8 mouse cellular contexts compared by ENCODE assay signal in the genomic region with DNA sequence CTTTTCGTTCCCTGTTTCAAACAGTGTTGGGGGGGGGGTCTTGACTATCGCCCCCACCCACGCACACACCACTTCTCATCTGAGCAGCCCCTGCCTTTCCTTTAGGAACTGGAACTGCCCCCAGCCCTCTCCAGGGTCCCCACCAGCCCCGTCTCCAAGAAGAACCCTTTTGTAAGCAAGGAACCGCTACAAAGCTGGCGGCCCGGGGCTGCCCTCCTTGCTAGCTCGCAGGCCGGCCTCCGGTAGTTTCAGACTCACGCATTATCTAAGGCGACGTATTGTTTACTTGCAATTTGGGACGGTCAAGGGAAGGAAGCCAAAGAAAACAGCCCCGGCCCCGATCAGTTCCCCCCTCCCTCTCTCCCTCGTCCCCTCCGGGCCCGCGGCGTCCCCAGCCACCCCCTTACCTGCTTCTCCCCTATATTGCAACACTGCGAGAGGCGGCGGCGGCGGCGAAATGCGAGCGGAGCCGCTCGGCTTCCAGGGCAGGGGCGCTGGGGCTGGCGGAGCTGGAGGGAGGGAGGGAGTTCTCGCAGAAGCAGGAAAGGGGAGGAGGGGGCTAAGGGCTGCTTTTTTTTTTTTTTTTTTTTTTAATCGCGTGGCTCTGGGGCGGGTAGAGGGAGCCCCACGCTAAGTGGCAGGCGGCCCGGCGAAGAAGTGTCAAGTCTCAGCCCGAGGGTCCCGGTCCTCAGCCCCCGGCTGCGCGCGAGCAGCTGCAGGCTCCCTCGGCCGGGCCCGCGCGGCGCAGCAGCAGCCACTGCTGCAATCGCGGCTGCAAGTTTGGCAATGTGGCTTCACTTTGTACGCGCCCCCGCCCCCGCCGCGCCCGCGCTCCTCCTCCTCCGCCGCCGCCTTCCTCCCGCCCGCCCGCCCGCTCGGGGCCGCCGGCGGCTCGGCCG. TPM values are rescaled to one million over a fixed set of nuclear protein-coding genes. Genes with fewer than 3 reads are reported as not detected.
DNase-seq lines count a peak whose midpoint lies in the region; ATAC-seq and TF ChIP-seq lines count a peak whose summit lies in the region.

TSS of gene Lmo4 (minus strand) at position 808 of the 899 bp plus-strand sequence.

- H3K27ac ChIP-seq in embryonic facial prominence, embryonic 14.5 days (replicated peaks; ENCODE audit: low read depth, low read length): peak within 1 kb of the TSS; percentile 99
- H3K27ac ChIP-seq in liver, adult 2 months (replicated peaks; ENCODE audit: insufficient read depth, low read depth, low read length): peak within 1 kb of the TSS; percentile 74
- H3K27ac ChIP-seq in stomach, embryonic 14.5 days (ENCODE audit: low read length): peak within 1 kb of the TSS; percentile 99

- DNase-seq in A20 (ENCODE audit: low read depth, low spot score): peak; percentile 84
- peak; percentile 90 for DNase-seq in adrenal gland, postnatal 25 days
- DNase-seq in embryonic facial prominence, embryonic 14.5 days (ENCODE audit: low spot score): peak; percentile 94
- peak; percentile 85 to 88 for DNase-seq in heart, adult 9 months (ENCODE audit: low spot score in 2 of 2)
- peak; percentile 80 for DNase-seq in kidney, adult 9 months
- peak; percentile 61 for DNase-seq in liver, adult 2 months (ENCODE audit: extremely low read depth, low read depth, low spot score)

- H3K36me3 ChIP-seq in embryonic facial prominence, embryonic 14.5 days (ENCODE audit: control insufficient read depth, insufficient read depth, low read length): peaks cover 13% of the 10 kb centered on the region
- H3K36me3 ChIP-seq in liver, adult 2 months (ENCODE audit: control insufficient read depth, insufficient read depth, low read length): 0 out of 2 replicates have a peak, but pooled peaks cover 2% of the 10 kb centered on the region
- H3K36me3 ChIP-seq in stomach, embryonic 14.5 days (ENCODE audit: control insufficient read depth, insufficient read depth, low read length): peaks cover 4% of the 10 kb centered on the region; the same call in 1 of the 2 replicates

- peak; percentile 80 for ATAC-seq in embryonic facial prominence, embryonic 14.5 days (ENCODE audit: low read depth)
- 0 out of 2 replicates have a peak, but pooled peaks have one; percentile 23 for ATAC-seq in monocyte, adult 5-6 weeks (replicated peaks; ENCODE audit: insufficient number of reproducible peaks, low FRiP score, low TSS enrichment, poor library complexity, severe bottlenecking)
- peak; percentile 64 for ATAC-seq in stomach, embryonic 14.5 days (ENCODE audit: insufficient number of reproducible peaks, insufficient read depth, low FRiP score, low read depth)

- peak within 1 kb of the TSS; percentile 97 for H3K9ac ChIP-seq in embryonic facial prominence, embryonic 14.5 days (ENCODE audit: low read depth, low read length)
- H3K9ac ChIP-seq in liver, adult 2 months (ENCODE audit: low read depth, low read length): peak within 1 kb of the TSS; percentile 99
- H3K9ac ChIP-seq in stomach, embryonic 14.5 days (replicated peaks; ENCODE audit: low read depth, low read length): peak within 1 kb of the TSS; percentile 98

- H3K4me1 ChIP-seq in embryonic facial prominence, embryonic 14.5 days (ENCODE audit: control insufficient read depth, insufficient read depth, low read length): peaks cover 11% of the 10 kb centered on the region; the same call in 1 of the 2 replicates
- H3K4me1 ChIP-seq in liver, adult 2 months (ENCODE audit: control insufficient read depth, insufficient read depth, low read length): peaks cover 11% of the 10 kb centered on the region
- peaks cover 13% of the 10 kb centered on the region for H3K4me1 ChIP-seq in stomach, embryonic 14.5 days (ENCODE audit: control insufficient read depth, insufficient read depth, low read length)

- no peaks in the 10 kb centered on the region for H3K27me3 ChIP-seq in embryonic facial prominence, embryonic 14.5 days (replicated peaks; ENCODE audit: control insufficient read depth, insufficient read depth, low read length)
- no peaks in the 10 kb centered on the region for H3K27me3 ChIP-seq in liver, adult 2 months (ENCODE audit: control insufficient read depth, insufficient read depth, low read length)
- no peaks in the 10 kb centered on the region for H3K27me3 ChIP-seq in stomach, embryonic 14.5 days (ENCODE audit: control insufficient read depth, insufficient read depth, low read length)

- 2% methylated on average over 52 of the region's 76 CpGs for WGBS in embryonic facial prominence, embryonic 14.5 days
- under 1% methylated on average over 76 of the region's 76 CpGs for WGBS in liver, adult 2 months
- WGBS in stomach, embryonic 14.5 days: 1% methylated on average over 62 of the region's 76 CpGs

- peak; percentile 93 for TF ChIP-seq POLR2A in liver, adult 2 months (IDR thresholded peaks at IDR 0.05; ENCODE audit: extremely low read depth, insufficient read depth, low read length)

- no peaks in the 10 kb centered on the region for H3K79me2 ChIP-seq in liver, adult 2 months (ENCODE audit: control insufficient read depth, insufficient read depth, low read length)

- TF ChIP-seq CTCF in liver, adult 2 months (IDR thresholded peaks at IDR 0.05; ENCODE audit: low read depth, low read length): no peak

- H3K9me3 ChIP-seq in embryonic facial prominence, embryonic 14.5 days (ENCODE audit: control insufficient read depth, low read length): no peaks in the 10 kb centered on the region
- no peaks in the 10 kb centered on the region for H3K9me3 ChIP-seq in stomach, embryonic 14.5 days (ENCODE audit: control insufficient read depth, low read depth, low read length)

- peak within 1 kb of the TSS; percentile 96 for H3K4me2 ChIP-seq in embryonic facial prominence, embryonic 14.5 days (ENCODE audit: low read depth, low read length)
- peak within 1 kb of the TSS; percentile 84 for H3K4me2 ChIP-seq in stomach, embryonic 14.5 days (replicated peaks; ENCODE audit: low read depth, low read length)

- peak within 1 kb of the TSS; percentile 90 for H3K4me3 ChIP-seq in embryonic facial prominence, embryonic 14.5 days (ENCODE audit: low read depth, low read length)
- H3K4me3 ChIP-seq in liver, adult 2 months (ENCODE audit: insufficient read depth, low read depth, low read length): peak within 1 kb of the TSS; percentile 79
- peak within 1 kb of the TSS; percentile 94 for H3K4me3 ChIP-seq in stomach, embryonic 14.5 days (ENCODE audit: low read depth, low read length)

RNA-seq across cellular contexts. Expression of gene Lmo4, which starts in this region (rescaled TPM):
- 92.8 and 97.9 TPM in 2 replicates for total RNA-seq in adrenal gland, postnatal 25 days (2021)
- 83.6 and 84.2 TPM in 2 replicates for polyA plus RNA-seq in embryonic facial prominence, embryonic 14.5 days (2014; fragmentation: Nextera tagmentation; extraction: Ambion mirVana)
- total RNA-seq in liver, adult 2 months (2014; rRNA removed): 4.4 and 6.6 TPM in 2 replicates
- polyA plus RNA-seq in liver, adult 2 months (2012; rRNA removed): 13.3 and 17.3 TPM in 2 replicates
- 65.3 to 118 TPM (median 104 TPM) in 3 replicates for total RNA-seq in monocyte, adult 5-6 weeks (2017)
- 95.2 and 95.4 TPM in 2 replicates for polyA plus RNA-seq in stomach, embryonic 14.5 days (2014; fragmentation: Nextera tagmentation; extraction: Ambion mirVana)

Comparison
In these comparisons a context has a peak if more than half of its experiments do, and no peak if none do; other contexts are left out.
1. Peak in every context shown above with its lines: DNase-seq, ATAC-seq, H3K4me3 ChIP-seq and H3K27ac ChIP-seq.
2. ATAC-seq: peak in every context shown above with its lines; median percentile 80 in embryonic facial prominence, embryonic 14.5 days; 64 in stomach, embryonic 14.5 days; 23 in monocyte, adult 5-6 weeks.